Mouse (Mus musculus): ENCODE results near the gene Ppp2r5e. TPM values are rescaled to one million over a fixed set of nuclear protein-coding genes. Genes with fewer than 3 reads are reported as not detected.

Gene Ppp2r5e
- polyA plus RNA-seq, 1 experiment from 2014 or later, result 23.3 TPM

GRCm38 (mm10) chr12:75595291-75596153 lies 523 bp downstream of the Ppp2r5e start:
- Histone ChIP-seq H3K4me2 (replicated peaks; ENCODE audit: low read depth, low read length) (peak overlapping the region; percentile 75), H3K9ac (ENCODE audit: low read depth, low read length) (peak overlapping the region; percentile 98), H3K9me3 (ENCODE audit: control insufficient read depth, low read length) (no peaks in the 10 kb centered on the region), H3K4me3 (ENCODE audit: low read depth, low read length) (peak overlapping the region; percentile 100), H3K27me3 (ENCODE audit: control insufficient read depth, insufficient read depth, low read length) (no peaks in the 10 kb centered on the region), H3K36me3 (ENCODE audit: control insufficient read depth, insufficient read depth, low read length) (no peaks in the 10 kb centered on the region), H3K27ac (ENCODE audit: low read depth, low read length) (peak overlapping the region; percentile 97), H3K4me1 (replicated peaks; ENCODE audit: control insufficient read depth, insufficient read depth, low read length) (no peaks in the 10 kb centered on the region; the same call in 1 of the 2 replicates)
- DNase-seq (ENCODE audit: low spot score) (peak; percentile 60), ATAC-seq (ENCODE audit: low FRiP score) (peak; percentile 26)
- under 1% methylated on average over 50 of the region's 97 CpGs for WGBS

GRCm38 (mm10) chr12:75594404-75594803 lies 1.6 kb downstream of the Ppp2r5e start:
- ATAC-seq (ENCODE audit: low FRiP score) (no peak), DNase-seq (ENCODE audit: low spot score) (no peak)
- Histone ChIP-seq H3K27me3 (ENCODE audit: control insufficient read depth, insufficient read depth, low read length) (no peaks in the 10 kb centered on the region), H3K36me3 (ENCODE audit: control insufficient read depth, insufficient read depth, low read length) (no peaks in the 10 kb centered on the region; the same call in 1 of the 2 replicates), H3K9ac (ENCODE audit: low read depth, low read length) (no peak overlapping the region), H3K4me2 (replicated peaks; ENCODE audit: low read depth, low read length) (peak overlapping the region; percentile 47), H3K27ac (ENCODE audit: low read depth, low read length) (no peak overlapping the region), H3K4me1 (replicated peaks; ENCODE audit: control insufficient read depth, insufficient read depth, low read length) (no peaks in the 10 kb centered on the region; the same call in 1 of the 2 replicates), H3K9me3 (ENCODE audit: control insufficient read depth, low read length) (no peaks in the 10 kb centered on the region), H3K4me3 (ENCODE audit: low read depth, low read length) (peak overlapping the region; percentile 100)
- WGBS, result 53% methylated on average over 5 of the region's 5 CpGs

- H3K4me3 ChIP-seq (ENCODE audit: low read depth, low read length), result peak overlapping the region; percentile 100; the same call in 1 of the 2 replicates
Measured at GRCm38 (mm10) chr12:75593817-75594216, 2.2 kb downstream of the Ppp2r5e start.

GRCm38 (mm10) chr12:75587501-75587900 lies 8.5 kb downstream of the Ppp2r5e start:
- Histone ChIP-seq H3K9me3 (ENCODE audit: control insufficient read depth, low read length) (no peaks in the 10 kb centered on the region), H3K27me3 (ENCODE audit: control insufficient read depth, insufficient read depth, low read length) (no peaks in the 10 kb centered on the region), H3K27ac (ENCODE audit: low read depth, low read length) (no peak overlapping the region), H3K4me2 (replicated peaks; ENCODE audit: low read depth, low read length) (no peak overlapping the region), H3K4me1 (replicated peaks; ENCODE audit: control insufficient read depth, insufficient read depth, low read length) (no peaks in the 10 kb centered on the region), H3K4me3 (ENCODE audit: low read depth, low read length) (no peak overlapping the region), H3K9ac (ENCODE audit: low read depth, low read length) (no peak overlapping the region), H3K36me3 (ENCODE audit: control insufficient read depth, insufficient read depth, low read length) (peaks cover 3% of the 10 kb centered on the region; the same call in 1 of the 2 replicates)
- no peak for DNase-seq (ENCODE audit: low spot score)
- no peak for ATAC-seq (ENCODE audit: low FRiP score)

More at GRCm38 (mm10) chr12:75593817-75594216, 2.2 kb downstream of the Ppp2r5e start:
- no peaks in the 10 kb centered on the region; the same call in 1 of the 2 replicates for H3K4me1 ChIP-seq (replicated peaks; ENCODE audit: control insufficient read depth, insufficient read depth, low read length)
- H3K27ac ChIP-seq (ENCODE audit: low read depth, low read length), result no peak overlapping the region
- no peak overlapping the region for H3K4me2 ChIP-seq (replicated peaks; ENCODE audit: low read depth, low read length)
- H3K9ac ChIP-seq (ENCODE audit: low read depth, low read length), result no peak overlapping the region
- DNase-seq (ENCODE audit: low spot score) (no peak), ATAC-seq (ENCODE audit: low FRiP score) (no peak)
- H3K27me3 ChIP-seq (ENCODE audit: control insufficient read depth, insufficient read depth, low read length), result no peaks in the 10 kb centered on the region
- H3K9me3 ChIP-seq (ENCODE audit: control insufficient read depth, low read length), result no peaks in the 10 kb centered on the region
- 77% methylated on average over 4 of the region's 4 CpGs for WGBS
- peaks cover 3% of the 10 kb centered on the region; the same call in 1 of the 2 replicates for H3K36me3 ChIP-seq (ENCODE audit: control insufficient read depth, insufficient read depth, low read length)

- Histone ChIP-seq H3K9me3 (ENCODE audit: control insufficient read depth, low read length) (no peaks in the 10 kb centered on the region), H3K36me3 (ENCODE audit: control insufficient read depth, insufficient read depth, low read length) (no peaks in the 10 kb centered on the region), H3K4me1 (replicated peaks; ENCODE audit: control insufficient read depth, insufficient read depth, low read length) (no peaks in the 10 kb centered on the region), H3K4me3 (ENCODE audit: low read depth, low read length) (no peak overlapping the region), H3K27ac (ENCODE audit: low read depth, low read length) (no peak overlapping the region), H3K4me2 (replicated peaks; ENCODE audit: low read depth, low read length) (no peak overlapping the region), H3K27me3 (ENCODE audit: control insufficient read depth, insufficient read depth, low read length) (no peaks in the 10 kb centered on the region), H3K9ac (ENCODE audit: low read depth, low read length) (no peak overlapping the region)
- DNase-seq (ENCODE audit: low spot score), result no peak
- ATAC-seq (ENCODE audit: low FRiP score), result no peak
- 77% methylated on average over 3 of the region's 3 CpGs for WGBS
Measured at GRCm38 (mm10) chr12:75583776-75584175, 12.3 kb downstream of the Ppp2r5e start.

- H3K4me1 ChIP-seq (replicated peaks; ENCODE audit: control insufficient read depth, insufficient read depth, low read length), result no peaks in the 10 kb centered on the region
- H3K4me2 ChIP-seq (replicated peaks; ENCODE audit: low read depth, low read length), result no peak overlapping the region
- H3K36me3 ChIP-seq (ENCODE audit: control insufficient read depth, insufficient read depth, low read length), result no peaks in the 10 kb centered on the region
- H3K9ac ChIP-seq (ENCODE audit: low read depth, low read length), result no peak overlapping the region
- H3K9me3 ChIP-seq (ENCODE audit: control insufficient read depth, low read length), result no peaks in the 10 kb centered on the region
- ATAC-seq (ENCODE audit: low FRiP score), result no peak
- 100% methylated on average over 2 of the region's 2 CpGs for whole genome bisulfite sequencing
- no peak overlapping the region for H3K27ac ChIP-seq (ENCODE audit: low read depth, low read length)
- no peak for DNase-seq (ENCODE audit: low spot score)
- H3K4me3 ChIP-seq (ENCODE audit: low read depth, low read length), result no peak overlapping the region
- H3K27me3 ChIP-seq (ENCODE audit: control insufficient read depth, insufficient read depth, low read length), result no peaks in the 10 kb centered on the region
Measured at GRCm38 (mm10) chr12:75579076-75579475, 17.0 kb downstream of the Ppp2r5e start.

- Histone ChIP-seq H3K27ac (ENCODE audit: low read depth, low read length) (no peak overlapping the region), H3K9ac (ENCODE audit: low read depth, low read length) (no peak overlapping the region), H3K9me3 (ENCODE audit: control insufficient read depth, low read length) (no peaks in the 10 kb centered on the region), H3K27me3 (ENCODE audit: control insufficient read depth, insufficient read depth, low read length) (no peaks in the 10 kb centered on the region), H3K4me1 (replicated peaks; ENCODE audit: control insufficient read depth, insufficient read depth, low read length) (no peaks in the 10 kb centered on the region), H3K4me3 (ENCODE audit: low read depth, low read length) (no peak overlapping the region), H3K4me2 (replicated peaks; ENCODE audit: low read depth, low read length) (no peak overlapping the region), H3K36me3 (ENCODE audit: control insufficient read depth, insufficient read depth, low read length) (no peaks in the 10 kb centered on the region)
- ATAC-seq (ENCODE audit: low FRiP score) (no peak), DNase-seq (ENCODE audit: low spot score) (no peak)
- WGBS, result 86% methylated on average over 5 of the region's 5 CpGs
Measured at GRCm38 (mm10) chr12:75577255-75577654, 18.8 kb downstream of the Ppp2r5e start.

- DNase-seq (ENCODE audit: low spot score), result no peak
- 74% methylated on average over 4 of the region's 4 CpGs for WGBS
- Histone ChIP-seq H3K9ac (ENCODE audit: low read depth, low read length) (no peak overlapping the region), H3K4me1 (replicated peaks; ENCODE audit: control insufficient read depth, insufficient read depth, low read length) (no peaks in the 10 kb centered on the region), H3K27ac (ENCODE audit: low read depth, low read length) (no peak overlapping the region), H3K27me3 (ENCODE audit: control insufficient read depth, insufficient read depth, low read length) (no peaks in the 10 kb centered on the region), H3K9me3 (ENCODE audit: control insufficient read depth, low read length) (no peaks in the 10 kb centered on the region), H3K36me3 (ENCODE audit: control insufficient read depth, insufficient read depth, low read length) (no peaks in the 10 kb centered on the region), H3K4me3 (ENCODE audit: low read depth, low read length) (no peak overlapping the region), H3K4me2 (replicated peaks; ENCODE audit: low read depth, low read length) (no peak overlapping the region)
- no peak for ATAC-seq (ENCODE audit: low FRiP score)
Measured at GRCm38 (mm10) chr12:75572271-75572670, 23.8 kb downstream of the Ppp2r5e start.

- Histone ChIP-seq H3K4me3 (ENCODE audit: low read depth, low read length) (no peak overlapping the region), H3K27ac (ENCODE audit: low read depth, low read length) (no peak overlapping the region), H3K4me1 (replicated peaks; ENCODE audit: control insufficient read depth, insufficient read depth, low read length) (no peaks in the 10 kb centered on the region), H3K4me2 (replicated peaks; ENCODE audit: low read depth, low read length) (no peak overlapping the region), H3K9ac (ENCODE audit: low read depth, low read length) (no peak overlapping the region), H3K9me3 (ENCODE audit: control insufficient read depth, low read length) (no peaks in the 10 kb centered on the region), H3K27me3 (ENCODE audit: control insufficient read depth, insufficient read depth, low read length) (no peaks in the 10 kb centered on the region), H3K36me3 (ENCODE audit: control insufficient read depth, insufficient read depth, low read length) (no peaks in the 10 kb centered on the region)
- 86% methylated on average over 1 of the region's 1 CpGs for whole genome bisulfite sequencing
- ATAC-seq (ENCODE audit: low FRiP score), result no peak
- no peak for DNase-seq (ENCODE audit: low spot score)
Measured at GRCm38 (mm10) chr12:75570138-75570537, 25.9 kb downstream of the Ppp2r5e start.
